Mouse (Mus musculus) MEL (cell line): ENCODE measurements at regions not wholly inside any gene's neighbourhood (a gene's known extent, or its start where the extent isn't known, plus 50 kb on each side); places are given as distances from the start of the nearest gene placed in this dataset.

ENCODE experiments used
- DNase-seq: peaks from one replicate; pipeline ENCODE4 v3.0.0; 2011; ENCODE audit warnings: low read depth, low spot score
- H3K27ac ChIP-seq: 2 replicates; pipeline ENCODE4 v1.5.1; 2012; ENCODE audit warnings: low read depth, mild to moderate bottlenecking, control low read depth, low read length, moderate library complexity; ENCODE audit not compliant: control insufficient read depth
- H3K27me3 ChIP-seq, 2 experiments: fragments of 150-350 bp in 1 of 2; sonication (generic) in 1 of 2; 2 replicates each; pipeline ENCODE4 v1.6.1; 2012; ENCODE audit warnings: low read length in 2 of 2, mild to moderate bottlenecking in 2 of 2, improper control_type of control experiment in 1 of 2, moderate library complexity in 1 of 2; ENCODE audit not compliant: insufficient read depth in 2 of 2, control insufficient read depth in 1 of 2
- H3K36me3 ChIP-seq, 2 experiments: 2 replicates each; pipeline ENCODE4 v1.6.1; 2012 to 2014; ENCODE audit warnings: low read length in 2 of 2, improper control_type of control experiment in 1 of 2, inconsistent platforms in 1 of 2, mild to moderate bottlenecking in 1 of 2; ENCODE audit not compliant: insufficient read depth in 2 of 2, control insufficient read depth in 1 of 2
- H3K4me1 ChIP-seq, 2 experiments: fragments of 150-350 bp in 1 of 2; sonication (generic) in 1 of 2; 2 replicates each; pipeline ENCODE4 v1.6.1; 2012; ENCODE audit warnings: low read length in 2 of 2, improper control_type of control experiment in 1 of 2, mild to moderate bottlenecking in 1 of 2; ENCODE audit not compliant: insufficient read depth in 2 of 2, control insufficient read depth in 1 of 2
- H3K4me3 ChIP-seq, 2 experiments: fragments of 150-350 bp in 1 of 2; sonication (generic) in 1 of 2; 2 replicates each; pipeline ENCODE4 v1.5.1; 2012; ENCODE audit warnings: low read depth in 2 of 2, low read length in 2 of 2, mild to moderate bottlenecking in 2 of 2, moderate library complexity in 2 of 2, control low read depth in 1 of 2, improper control_type of control experiment in 1 of 2; ENCODE audit not compliant: control insufficient read depth in 1 of 2, insufficient read depth in 1 of 2
- H3K79me2 ChIP-seq: 2 replicates; pipeline ENCODE4 v1.6.1; 2012; ENCODE audit warnings: mild to moderate bottlenecking, low read length, moderate library complexity; ENCODE audit not compliant: control insufficient read depth, poor library complexity, insufficient read depth
- H3K9ac ChIP-seq: 2 replicates; pipeline ENCODE4 v1.6.1; 2012; ENCODE audit warnings: low read depth, mild to moderate bottlenecking, control low read depth, low read length, moderate library complexity; ENCODE audit not compliant: control insufficient read depth, poor library complexity, severe bottlenecking
- H3K9me3 ChIP-seq: fragments of 150-350 bp; sonication (generic); replicated peaks from 2 replicates; pipeline ENCODE4 v1.6.1; 2012; ENCODE audit warnings: mild to moderate bottlenecking, low read length, improper control_type of control experiment, moderate library complexity; ENCODE audit not compliant: insufficient read depth
- BHLHE40 ChIP-seq: IDR thresholded peaks from 2 replicates; pipeline ENCODE4 v1.6.1; 2012; ENCODE audit warnings: low read depth, mild to moderate bottlenecking, inconsistent platforms, low read length, improper control_type of control experiment, borderline replicate concordance
- CHD1 ChIP-seq: IDR thresholded peaks from 2 replicates; pipeline ENCODE4 v1.6.1; 2012; ENCODE audit warnings: low read depth, mild to moderate bottlenecking, inconsistent platforms, low read length, improper control_type of control experiment
- CTCF ChIP-seq, 3 experiments: IDR thresholded peaks in 2 of 3; conservative IDR thresholded peaks in 1 of 3; 2 replicates each; pipeline ENCODE4 v1.5.1; 2011 to 2012; ENCODE audit warnings: low read length in 3 of 3, low read depth in 2 of 3, mild to moderate bottlenecking in 2 of 3, improper control_type of control experiment in 1 of 3, inconsistent platforms in 1 of 3, mixed read lengths in 1 of 3, moderate library complexity in 1 of 3; ENCODE audit not compliant: control insufficient read depth in 1 of 3, insufficient read depth in 1 of 3, poor library complexity in 1 of 3, severe bottlenecking in 1 of 3
- ELF1 ChIP-seq: IDR thresholded peaks from 2 replicates; pipeline ENCODE4 v1.6.1; 2014; ENCODE audit warnings: low read depth, mild to moderate bottlenecking, inconsistent platforms, low read length, improper control_type of control experiment, moderate library complexity
- EP300 ChIP-seq, 2 experiments: IDR thresholded peaks; 2 replicates each; pipeline ENCODE4 v1.6.1; 2011; ENCODE audit warnings: improper control_type of control experiment in 2 of 2, low read length in 2 of 2, low read depth in 1 of 2, mild to moderate bottlenecking in 1 of 2
- ETS1 ChIP-seq: IDR thresholded peaks from 2 replicates; pipeline ENCODE4 v1.6.1; 2012; ENCODE audit warnings: low read depth, mild to moderate bottlenecking, inconsistent platforms, low read length, improper control_type of control experiment, moderate library complexity
- GABPA ChIP-seq: IDR thresholded peaks from 2 replicates; pipeline ENCODE4 v1.6.1; 2012; ENCODE audit warnings: low read depth, mild to moderate bottlenecking, inconsistent platforms, low read length, improper control_type of control experiment, moderate library complexity
- GATA1 ChIP-seq: IDR thresholded peaks from 2 replicates; pipeline ENCODE4 v1.6.1; 2011; ENCODE audit warnings: low read depth, low read length, improper control_type of control experiment
- JUND ChIP-seq: IDR thresholded peaks from 2 replicates; pipeline ENCODE4 v1.6.1; 2011; ENCODE audit warnings: low read depth, mild to moderate bottlenecking, improper control_type of control experiment, low read length
- KAT2A ChIP-seq: conservative IDR thresholded peaks from 2 replicates; pipeline ENCODE4 v1.6.1; 2012; ENCODE audit warnings: low read depth, low read length, improper control_type of control experiment, inconsistent platforms
- MAFK ChIP-seq: IDR thresholded peaks from 2 replicates; pipeline ENCODE4 v1.6.1; 2011; ENCODE audit warnings: low read depth, mild to moderate bottlenecking, low read length, improper control_type of control experiment, borderline replicate concordance
- MAX ChIP-seq: IDR thresholded peaks from 2 replicates; pipeline ENCODE4 v1.6.1; 2011; ENCODE audit warnings: low read length, improper control_type of control experiment
- MAZ ChIP-seq: IDR thresholded peaks from 2 replicates; pipeline ENCODE4 v1.6.1; 2012; ENCODE audit warnings: low read depth, mild to moderate bottlenecking, inconsistent platforms, low read length, improper control_type of control experiment
- MEF2A ChIP-seq: IDR thresholded peaks from 2 replicates; pipeline ENCODE4 v1.6.1; 2014; ENCODE audit warnings: low read depth, mild to moderate bottlenecking, inconsistent platforms, low read length, improper control_type of control experiment; ENCODE audit not compliant: poor library complexity, insufficient replicate concordance, severe bottlenecking; ENCODE audit errors: extremely low read depth
- MYB ChIP-seq: IDR thresholded peaks from 2 replicates; pipeline ENCODE4 v1.6.1; 2011; ENCODE audit warnings: mild to moderate bottlenecking, low read depth, low read length, improper control_type of control experiment
- NRF1 ChIP-seq: IDR thresholded peaks from 2 replicates; pipeline ENCODE4 v1.6.1; 2014; ENCODE audit warnings: low read depth, mild to moderate bottlenecking, inconsistent platforms, low read length, improper control_type of control experiment, moderate library complexity; ENCODE audit not compliant: poor library complexity, insufficient read depth, severe bottlenecking
- POLR2AphosphoS2 ChIP-seq: IDR thresholded peaks from 2 replicates; pipeline ENCODE4 v1.6.1; 2011; ENCODE audit warnings: low read length, improper control_type of control experiment
- RAD21 ChIP-seq: IDR thresholded peaks from 2 replicates; pipeline ENCODE4 v1.6.1; 2011; ENCODE audit warnings: mild to moderate bottlenecking, low read depth, low read length, improper control_type of control experiment
- RCOR1 ChIP-seq: IDR thresholded peaks from 2 replicates; pipeline ENCODE4 v1.6.1; 2012; ENCODE audit warnings: low read depth, mild to moderate bottlenecking, inconsistent platforms, low read length, improper control_type of control experiment
- SIN3A ChIP-seq: IDR thresholded peaks from 2 replicates; pipeline ENCODE4 v1.6.1; 2012; ENCODE audit warnings: low read length, improper control_type of control experiment, inconsistent platforms
- SMC3 ChIP-seq: IDR thresholded peaks from 2 replicates; pipeline ENCODE4 v1.6.1; 2011; ENCODE audit warnings: low read depth, low read length, improper control_type of control experiment
- TAL1 ChIP-seq: IDR thresholded peaks from 2 replicates; pipeline ENCODE4 v1.6.1; 2012; ENCODE audit warnings: mild to moderate bottlenecking, inconsistent platforms, low read length, moderate library complexity, mixed read lengths
- TBP ChIP-seq: IDR thresholded peaks from 2 replicates; pipeline ENCODE4 v1.8.0; 2011; ENCODE audit warnings: low read depth, low read length, improper control_type of control experiment
- TCF12 ChIP-seq: IDR thresholded peaks from 2 replicates; pipeline ENCODE4 v1.6.1; 2014; ENCODE audit warnings: low read depth, mild to moderate bottlenecking, inconsistent platforms, low read length, improper control_type of control experiment, moderate library complexity
- UBTF ChIP-seq: IDR thresholded peaks from 2 replicates; pipeline ENCODE4 v1.6.1; 2012; ENCODE audit warnings: low read depth, mild to moderate bottlenecking, inconsistent platforms, low read length, improper control_type of control experiment, moderate library complexity, borderline replicate concordance; ENCODE audit not compliant: insufficient read depth
- USF1 ChIP-seq: IDR thresholded peaks from 2 replicates; pipeline ENCODE4 v1.6.1; 2014; ENCODE audit warnings: low read depth, mild to moderate bottlenecking, inconsistent platforms, low read length, improper control_type of control experiment, moderate library complexity
- ZKSCAN1 ChIP-seq: IDR thresholded peaks from 2 replicates; pipeline ENCODE4 v1.6.1; 2012; ENCODE audit warnings: low read depth, mild to moderate bottlenecking, inconsistent platforms, low read length, improper control_type of control experiment, moderate library complexity

GRCm38 (mm10) chr4:99545742-99546141, 110.4 kb upstream of the Foxd3 start:
- Histone ChIP-seq H3K4me3 (no peak overlapping the region), H3K4me1 (no peaks in the 10 kb centered on the region), H3K9me3 (no peaks in the 10 kb centered on the region), H3K79me2 (no peaks in the 10 kb centered on the region), H3K9ac (no peak overlapping the region), H3K27me3 (no peaks in the 10 kb centered on the region), H3K27ac (no peak overlapping the region), H3K36me3 (no peaks in the 10 kb centered on the region)
- no peak for DNase-seq
- TF ChIP-seq RAD21 (no peak), CTCF (IDR thresholded peaks at IDR 0.05 in 2 of 3, conservative IDR thresholded peaks at IDR 0.05 in 1 of 3; ENCODE audit: control insufficient read depth in 1 of 3, insufficient read depth in 1 of 3, low read depth in 2 of 3, low read length in 3 of 3, poor library complexity in 1 of 3, severe bottlenecking in 1 of 3) (no peak), ZKSCAN1 (no peak)

- Histone ChIP-seq H3K36me3 (no peaks in the 10 kb centered on the region), H3K27ac (no peak overlapping the region), H3K4me1 (no peaks in the 10 kb centered on the region), H3K9ac (no peak overlapping the region), H3K9me3 (no peaks in the 10 kb centered on the region), H3K79me2 (no peaks in the 10 kb centered on the region), H3K27me3 (no peaks in the 10 kb centered on the region), H3K4me3 (no peak overlapping the region)
- no peak for DNase-seq
- no peak for TF ChIP-seq BHLHE40
- TF ChIP-seq CTCF (IDR thresholded peaks at IDR 0.05 in 2 of 3, conservative IDR thresholded peaks at IDR 0.05 in 1 of 3; ENCODE audit: control insufficient read depth in 1 of 3, insufficient read depth in 1 of 3, low read depth in 2 of 3, low read length in 3 of 3, poor library complexity in 1 of 3, severe bottlenecking in 1 of 3), result no peak
- no peak for TF ChIP-seq ETS1
- no peak for TF ChIP-seq GATA1
- no peak for TF ChIP-seq GABPA
- no peak for TF ChIP-seq USF1
- no peak for TF ChIP-seq POLR2AphosphoS2
- no peak for TF ChIP-seq JUND
- TF ChIP-seq TBP, result no peak
- no peak for TF ChIP-seq MAX
These were observed 98.1 kb upstream of the Foxd3 start for GRCm38 (mm10) chr4:99557963-99558362.

GRCm38 (mm10) chr4:99560604-99561003, 95.5 kb upstream of the Foxd3 start:
- no peak for DNase-seq
- H3K27me3 ChIP-seq, result no peaks in the 10 kb centered on the region
- H3K4me3 ChIP-seq, result no peak overlapping the region
- no peaks in the 10 kb centered on the region for H3K79me2 ChIP-seq
- no peak overlapping the region for H3K9ac ChIP-seq
- H3K27ac ChIP-seq, result no peak overlapping the region
- H3K4me1 ChIP-seq, result no peaks in the 10 kb centered on the region
- H3K36me3 ChIP-seq, result no peaks in the 10 kb centered on the region
- H3K9me3 ChIP-seq, result no peaks in the 10 kb centered on the region
- TF ChIP-seq RCOR1, result no peak
- TF ChIP-seq EP300 (IDR thresholded peaks at IDR 0.05; ENCODE audit: low read depth in 1 of 2, low read length in 2 of 2), result no peak
- TF ChIP-seq MEF2A, result no peak
- TF ChIP-seq GABPA, result no peak
- TF ChIP-seq TAL1, result no peak
- TF ChIP-seq MYB, result no peak
- TF ChIP-seq UBTF, result no peak
- TF ChIP-seq JUND, result no peak
- no peak for TF ChIP-seq MAFK
- TF ChIP-seq NRF1, result no peak
- no peak for TF ChIP-seq SIN3A
- no peak for TF ChIP-seq KAT2A
- TF ChIP-seq MAZ, result no peak
- no peak for TF ChIP-seq TCF12
- TF ChIP-seq POLR2AphosphoS2, result no peak
- no peak for TF ChIP-seq CHD1
- no peak for TF ChIP-seq SMC3
- TF ChIP-seq ELF1, result no peak
